Mouse (Mus musculus) spleen, adult 2 months (tissue): ENCODE data around the gene S100a14.

Source experiments
- CTCF ChIP-seq: fragments of 200-500 bp; IDR thresholded peaks from 2 replicates; pipeline ENCODE4 v1.5.1; 2011; ENCODE audit warnings: mild to moderate bottlenecking, inconsistent platforms; ENCODE audit not compliant: insufficient read depth, insufficient read length, insufficient replicate concordance; ENCODE audit errors: extremely low read depth
- POLR2A ChIP-seq: fragments of 200-500 bp; IDR thresholded peaks from 2 replicates; pipeline ENCODE4 v1.6.1; 2011; ENCODE audit warnings: low read depth, low read length, inconsistent platforms

GRCm38 (mm10) chr3:90503444-90503843 is 23.2 kb upstream of the S100a14 start:
- TF ChIP-seq CTCF (no peak), POLR2A (no peak)
